Mouse (Mus musculus) spleen, adult 10 weeks (tissue): ENCODE results near the gene Phox2a. TPM values are rescaled to one million over a fixed set of nuclear protein-coding genes. Genes with fewer than 3 reads are reported as not detected.

ENCODE experiments used
- polyA plus RNA-seq: library from polyadenylated mRNA; stranded (reverse); fragments of 350-450 nt; fragmentation: Illumina TruSeq; extraction: RNeasy Lipid Tissue Mini Kit (QIAGEN cat#74804); gene quantifications from one replicate; pipeline ENCODE4 v1.2.3, GENCODE M21; 2015; ENCODE audit warnings: low replicate concordance; ENCODE audit not compliant: insufficient read depth

Gene Phox2a
- polyA plus RNA-seq: not detected

GRCm38 (mm10) chr7:101817861-101818401 is at the start of gene Phox2a:
Gene Phox2a, plus strand, starts transcription at chr7:101818313.

GRCm38 (mm10) chr7:101837606-101838471 is 19.7 kb downstream of the Phox2a start, which contains the start of gene Inppl1:
Gene Inppl1, minus strand, starts transcription at chr7:101838229.

GRCm38 (mm10) chr7:101857094-101857493 is 39.0 kb downstream of the Phox2a start, which contains the start of gene Folr2:
Gene Folr2, minus strand, starts transcription at chr7:101857194.

GRCm38 (mm10) chr7:101863415-101863814 is 45.3 kb downstream of the Phox2a start, which contains the start of gene Anapc15:
Gene Anapc15, plus strand, starts transcription at chr7:101863715.

GRCm38 (mm10) chr7:101870629-101871028 is 52.5 kb downstream of the Phox2a start, which contains the start of gene Folr1:
Gene Folr1, minus strand, starts transcription at chr7:101870788.

Other genes with a start within 250 kb of the Phox2a start
- 32.3 TPM for gene Art2b, start 232.7 kb upstream of the Phox2a start, polyA plus RNA-seq
- 10.1 TPM for gene Clpb, start 154.7 kb upstream of the Phox2a start, polyA plus RNA-seq
- 22.2 TPM for gene Inppl1, start 19.9 kb downstream of the Phox2a start, polyA plus RNA-seq
- 0.70 TPM for gene Folr2, start 38.9 kb downstream of the Phox2a start, polyA plus RNA-seq
- gene Anapc15, start 45.4 kb downstream of the Phox2a start, polyA plus RNA-seq: 54.4 TPM
- not detected for gene Folr1, start 52.5 kb downstream of the Phox2a start, polyA plus RNA-seq
- gene Lamtor1, start 87.6 kb downstream of the Phox2a start, polyA plus RNA-seq: 50.3 TPM
- not detected for gene Tomt, start 88.0 kb downstream of the Phox2a start, polyA plus RNA-seq
- gene Lrrc51, start 115.6 kb downstream of the Phox2a start, polyA plus RNA-seq: 3.0 TPM
- 165 TPM for gene Numa1, start 115.8 kb downstream of the Phox2a start, polyA plus RNA-seq
- 37.4 TPM for gene Il18bp, start 200.4 kb downstream of the Phox2a start, polyA plus RNA-seq
- gene Rnf121, start 247.2 kb downstream of the Phox2a start, polyA plus RNA-seq: 23.6 TPM
- gene Xndc1, start 247.2 kb downstream of the Phox2a start, polyA plus RNA-seq: 54.1 TPM
- gene Xntrpc, start 247.4 kb downstream of the Phox2a start, polyA plus RNA-seq: 1.5 TPM